In the genomic region with DNA sequence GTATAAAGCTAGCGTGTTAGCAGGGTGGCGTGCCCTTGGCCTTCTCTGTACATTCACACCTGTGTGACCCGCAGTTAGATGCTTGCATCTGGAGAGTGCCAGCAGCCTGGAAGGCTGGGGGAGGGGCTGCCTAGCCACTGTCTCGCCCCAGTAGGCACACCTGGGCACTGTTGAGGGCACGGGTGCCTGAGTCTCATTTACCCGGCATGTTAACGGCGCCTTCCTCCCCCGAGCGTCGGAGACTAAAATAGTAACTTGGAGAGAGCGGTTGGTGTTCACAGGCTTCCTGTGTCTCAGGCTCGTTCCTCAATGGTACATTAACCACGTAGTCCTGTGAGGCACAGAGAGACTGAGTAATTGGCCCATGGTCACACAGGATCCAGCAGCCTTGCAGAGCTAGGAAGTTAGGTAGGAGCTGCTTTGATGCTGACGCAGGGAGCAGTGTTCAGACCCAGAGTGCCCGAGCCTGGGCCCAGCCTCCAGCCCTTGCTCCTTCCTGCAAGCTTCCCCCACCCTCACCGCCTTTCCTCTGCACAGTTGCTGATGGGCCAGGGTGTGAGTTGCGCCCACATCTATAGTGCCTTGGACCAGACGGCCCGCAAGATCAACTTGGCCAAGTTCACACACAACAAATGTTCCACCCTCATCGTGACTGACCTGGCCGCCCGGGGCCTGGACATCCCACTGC, we compare ENCODE assay signal across 9 mouse cellular contexts. TPM values are rescaled to one million over a fixed set of nuclear protein-coding genes. Genes with fewer than 3 reads are reported as not detected.
A peak's percentile ranks its signal among the peaks of the same experiment; 100 is the strongest.
DNase-seq lines count a peak whose midpoint lies in the region; ATAC-seq lines count a peak whose summit lies in the region.
"Had no signal": no experiment of that assay in that cellular context is flagged by ENCODE, and none has a peak within 500 bp of the region (broad histone marks: within the 10 kb centered on the region; RNA-seq: fewer than 3 reads in every experiment).

No protein-coding gene starts in this region.

- H3K9me3 ChIP-seq in intestine, embryonic 15.5 days, result no peaks in the 10 kb centered on the region
- H3K9me3 ChIP-seq: liver, embryonic 12.5 days had no signal

- H3K36me3 ChIP-seq in intestine, embryonic 15.5 days, result peaks cover 65% of the 10 kb centered on the region

- 91% methylated on average over 23 of the region's 23 CpGs for WGBS in intestine, embryonic 15.5 days

- no peaks in the 10 kb centered on the region for H3K27me3 ChIP-seq in intestine, embryonic 15.5 days (replicated peaks)
- H3K27me3 ChIP-seq: liver, embryonic 12.5 days had no signal

- H3K27ac ChIP-seq in intestine, embryonic 15.5 days, result no peak overlapping the region
- H3K27ac ChIP-seq: liver, embryonic 12.5 days had no signal

- H3K9ac ChIP-seq in intestine, embryonic 15.5 days, result no peak overlapping the region
- H3K9ac ChIP-seq: liver, embryonic 12.5 days had no signal

- DNase-seq in frontal cortex, postnatal 10 days (ENCODE audit: low spot score in 2 of 2), result no peak
- peak; percentile 62 to 71 for DNase-seq in kidney, adult 8-10 months
- peak; percentile 44 to 47 for DNase-seq in spleen, postnatal 14 days (ENCODE audit: low spot score in 2 of 2)
- DNase-seq in urinary bladder, postnatal 4 days (ENCODE audit: low spot score in 2 of 2), result no peak
- no peak for DNase-seq in cerebellum, adult 18-20 months

- H3K4me1 ChIP-seq in intestine, embryonic 15.5 days (replicated peaks), result no peaks in the 10 kb centered on the region; the same call in 1 of the 2 replicates

- ATAC-seq in frontal cortex, adult (ENCODE audit: low TSS enrichment), result peak; percentile 47
- ATAC-seq in CD4-positive, CD25-positive, alpha-beta regulatory T cell, adult 4 months, result peak; percentile 77
- ATAC-seq in intestine, embryonic 15.5 days, result no peak; the same call in 1 of the 2 replicates

- H3K4me3 ChIP-seq in intestine, embryonic 15.5 days (replicated peaks), result no peak overlapping the region
- H3K4me3 ChIP-seq: liver, embryonic 12.5 days had no signal

- no peak overlapping the region for H3K4me2 ChIP-seq in intestine, embryonic 15.5 days (replicated peaks)
- H3K4me2 ChIP-seq: liver, embryonic 12.5 days had no signal

RNA-seq across cellular contexts. Expression of a gene that starts 8.7 kb away (rescaled TPM):
- polyA plus RNA-seq in CD4-positive, CD25-positive, alpha-beta regulatory T cell, adult 4 months (2017; shearing (Covaris generic)), result 10 to 100 TPM; 14.4 to 18.6 TPM
- 47.5 and 49.3 TPM in 2 replicates for polyA plus RNA-seq in intestine, embryonic 15.5 days (2015; fragmentation: Nextera tagmentation; extraction: Ambion mirVana)

RNA-seq across cellular contexts. Expression of a gene that starts 8.8 kb away (rescaled TPM):
- polyA plus RNA-seq in CD4-positive, CD25-positive, alpha-beta regulatory T cell, adult 4 months (2017; shearing (Covaris generic)), result 1 to 10 TPM; 2.2 to 6.3 TPM
- polyA plus RNA-seq in intestine, embryonic 15.5 days (2015; fragmentation: Nextera tagmentation; extraction: Ambion mirVana), result 10.6 and 11.4 TPM in 2 replicates

RNA-seq across cellular contexts. Expression of a gene that starts 12.8 kb away (rescaled TPM):
- not detected for polyA plus RNA-seq in CD4-positive, CD25-positive, alpha-beta regulatory T cell, adult 4 months (2017; shearing (Covaris generic))
- polyA plus RNA-seq in intestine, embryonic 15.5 days (2015; fragmentation: Nextera tagmentation; extraction: Ambion mirVana), result not detected in 2 replicates
- polyA plus RNA-seq: liver, embryonic 12.5 days had no signal

RNA-seq across cellular contexts. Expression of a gene that starts 27.4 kb away (rescaled TPM):
- 10 to 100 TPM in 1 of 2 experiments, 1 to 10 TPM in 1; 7.2 to 15.4 TPM for polyA plus RNA-seq in CD4-positive, CD25-positive, alpha-beta regulatory T cell, adult 4 months (2017; shearing (Covaris generic))
- 0.49 and 1.0 TPM in 2 replicates for polyA plus RNA-seq in intestine, embryonic 15.5 days (2015; fragmentation: Nextera tagmentation; extraction: Ambion mirVana)

RNA-seq across cellular contexts. Expression of a gene that starts 32.4 kb away (rescaled TPM):
- 1 to 10 TPM in 1 of 2 experiments, under 1 TPM in 1; 0.40 to 1.1 TPM for polyA plus RNA-seq in CD4-positive, CD25-positive, alpha-beta regulatory T cell, adult 4 months (2017; shearing (Covaris generic))
- 0.28 and 0.40 TPM in 2 replicates for polyA plus RNA-seq in intestine, embryonic 15.5 days (2015; fragmentation: Nextera tagmentation; extraction: Ambion mirVana)

Comparison
In these comparisons a context has a peak if more than half of its experiments do, and no peak if none do; other contexts are left out.
1. DNase-seq: peak in kidney, adult 8-10 months (2 of 2) and spleen, postnatal 14 days (2 of 2); none in frontal cortex, postnatal 10 days (0 of 2), urinary bladder, postnatal 4 days (0 of 2) and cerebellum, adult 18-20 months (0 of 2).